Mouse (Mus musculus) heart, postnatal 10 days (tissue): ENCODE measurements around the gene Klc1. TPM values are rescaled to one million over a fixed set of nuclear protein-coding genes. Genes with fewer than 3 reads are reported as not detected.

Source experiments
- DNase-seq, 2 experiments: peaks; one replicate each; pipeline ENCODE4 v3.0.0; 2021
- intact Hi-C: fragments of 180-260 bp; cut with DNase I; formaldehyde crosslinking; loops from one replicate; pipeline ENCODE4 v1.15.1; 2025
- total RNA-seq, 2 experiments: library from RNA; stranded (reverse); gene quantifications; 2 replicates each; pipeline ENCODE4 v1.2.3; 2021

The Klc1 gene
- total RNA-seq, 2 experiments from 2014 or later, result 151 to 166 TPM

GRCm38 (mm10) chr12:111845953-111846352 is 87.3 kb downstream of the Klc1 start:
- intact Hi-C loops, result no loop called here
- no peak for DNase-seq

GRCm38 (mm10) chr12:111846815-111847214 is 88.2 kb downstream of the Klc1 start:
- intact Hi-C loops, result no loop called here
- DNase-seq, result no peak

- DNase-seq, result peak; percentile 32
- intact Hi-C loops, result no loop called here
Measured at GRCm38 (mm10) chr12:111848300-111848798, 89.7 kb downstream of the Klc1 start.

- intact Hi-C loops, result no loop called here
- DNase-seq, result no peak
Measured at GRCm38 (mm10) chr12:111851235-111851634, 92.6 kb downstream of the Klc1 start.

- peak in 1 of 2 experiments; percentile 16 for DNase-seq
- intact Hi-C loops, result no loop called here
Measured at GRCm38 (mm10) chr12:111851745-111852144, 93.1 kb downstream of the Klc1 start.

GRCm38 (mm10) chr12:111853011-111853436 is 94.4 kb downstream of the Klc1 start:
- DNase-seq, result peak; percentile 65 to 75
- intact Hi-C loops, result no loop called here

- DNase-seq, result no peak
- intact Hi-C loops, result no loop called here
Measured at GRCm38 (mm10) chr12:111853546-111853945, 94.9 kb downstream of the Klc1 start.

- DNase-seq, result no peak
- intact Hi-C loops, result no loop called here
Measured at GRCm38 (mm10) chr12:111855448-111855847, 96.8 kb downstream of the Klc1 start.

Other genes with a start within 250 kb of the Klc1 start
- gene Eif5, start 220.8 kb upstream of the Klc1 start, total RNA-seq, result 100 to 1,000 TPM; 196 to 199 TPM
- gene Mark3, start 184.3 kb upstream of the Klc1 start, total RNA-seq, result 10 to 100 TPM; 71.0 to 71.7 TPM
- 100 to 1,000 TPM; 127 to 140 TPM for gene Ckb, start 86.5 kb upstream of the Klc1 start, total RNA-seq
- gene Trmt61a, start 80.7 kb upstream of the Klc1 start, total RNA-seq, result 1 to 10 TPM; 6.4 to 8.3 TPM
- gene Bag5, start 45.6 kb upstream of the Klc1 start, total RNA-seq, result 10 to 100 TPM; 29.1 to 32.7 TPM
- gene Apopt1, start 45.6 kb upstream of the Klc1 start, total RNA-seq, result 10 to 100 TPM; 39.6 to 41.5 TPM
- 1 to 10 TPM; 3.5 to 4.0 TPM for gene Xrcc3, start 55.0 kb downstream of the Klc1 start, total RNA-seq
- 10 to 100 TPM; 44.5 to 53.2 TPM for gene Zfyve21, start 55.3 kb downstream of the Klc1 start, total RNA-seq
- 10 to 100 TPM; 23.4 to 26.8 TPM for gene Ppp1r13b, start 149.3 kb downstream of the Klc1 start, total RNA-seq
- 1,000 to 10,000 TPM; 1,429 to 1,432 TPM for gene Atp5mpl, start 208.1 kb downstream of the Klc1 start, total RNA-seq
- gene Tdrd9, start 212.7 kb downstream of the Klc1 start, total RNA-seq, result under 1 TPM; 0.15 to 0.26 TPM
- under 1 TPM; 0.26 to 0.64 TPM for gene Rd3l, start 222.5 kb downstream of the Klc1 start, total RNA-seq